Mouse (Mus musculus): ENCODE results near the gene Ripk4.

The Ripk4 gene

DNA sequence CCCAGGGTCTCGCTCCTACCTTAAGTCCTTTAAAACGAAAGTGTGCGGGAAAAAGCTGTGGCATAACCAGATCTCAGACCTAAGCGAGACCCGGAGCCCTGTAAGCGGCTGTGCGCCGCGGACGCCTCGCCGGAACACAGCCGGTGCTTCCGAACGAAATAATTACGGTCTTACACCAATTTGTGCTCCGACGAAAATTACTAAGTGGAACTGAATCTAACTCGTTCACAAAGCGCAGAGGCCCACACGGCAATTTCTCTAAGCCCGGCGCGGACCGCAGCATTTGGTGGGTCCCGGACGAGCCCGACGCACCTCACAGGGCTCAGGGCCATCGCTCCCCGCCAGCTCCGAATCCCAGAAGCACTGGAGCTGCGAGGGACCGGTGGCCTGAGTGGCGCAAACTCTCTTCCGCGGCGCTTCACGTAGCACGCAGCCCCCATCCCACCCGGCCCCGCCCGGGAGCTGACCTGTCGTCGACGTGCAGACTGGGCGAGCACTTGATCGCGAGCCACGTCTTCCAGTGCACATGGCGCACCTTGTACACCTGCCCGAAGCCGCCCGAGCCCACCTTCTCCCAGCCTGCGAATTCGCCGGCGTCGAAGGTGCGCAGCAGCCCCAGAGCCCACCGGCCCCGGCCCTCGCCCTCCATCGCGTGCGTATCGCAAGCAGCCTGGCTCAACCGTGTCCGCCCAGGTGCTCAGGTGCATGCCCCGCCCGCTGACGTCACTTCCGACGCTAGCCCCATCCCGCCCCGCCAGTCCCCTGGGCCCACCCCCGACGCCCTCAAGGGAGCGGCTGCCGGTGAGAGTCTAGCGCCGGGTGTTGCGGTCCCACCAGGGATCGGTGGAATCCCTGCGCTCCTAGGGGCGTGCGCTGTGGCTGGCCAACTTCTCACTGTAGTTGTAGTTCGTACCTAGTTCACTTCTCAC lies at the start of gene Ripk4:
Ripk4 (minus strand) TSS at position 727 of the 929 bp plus-strand sequence.
- DNase-seq (ENCODE audit: low spot score) = no peak

DNA sequence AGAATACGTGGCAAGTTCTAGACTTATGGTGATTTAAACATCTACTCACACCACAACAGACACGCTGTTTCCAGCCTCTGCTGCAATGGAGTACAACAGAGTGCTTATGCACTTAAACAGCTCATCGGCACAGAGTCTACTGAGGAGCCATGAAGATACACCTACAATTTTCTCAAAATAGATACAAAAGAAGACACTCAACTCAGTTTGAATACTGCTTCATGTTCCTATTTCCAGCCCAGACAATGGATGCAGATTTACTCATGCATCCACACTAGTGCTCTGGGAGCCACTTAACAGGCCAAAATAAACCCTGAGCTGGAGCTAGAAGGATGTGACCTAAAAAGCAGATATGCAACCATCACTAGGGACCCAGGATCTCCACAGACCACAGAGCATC lies 45.3 kb upstream of the Ripk4 start:
- no peak for DNase-seq (ENCODE audit: low spot score)

DNA sequence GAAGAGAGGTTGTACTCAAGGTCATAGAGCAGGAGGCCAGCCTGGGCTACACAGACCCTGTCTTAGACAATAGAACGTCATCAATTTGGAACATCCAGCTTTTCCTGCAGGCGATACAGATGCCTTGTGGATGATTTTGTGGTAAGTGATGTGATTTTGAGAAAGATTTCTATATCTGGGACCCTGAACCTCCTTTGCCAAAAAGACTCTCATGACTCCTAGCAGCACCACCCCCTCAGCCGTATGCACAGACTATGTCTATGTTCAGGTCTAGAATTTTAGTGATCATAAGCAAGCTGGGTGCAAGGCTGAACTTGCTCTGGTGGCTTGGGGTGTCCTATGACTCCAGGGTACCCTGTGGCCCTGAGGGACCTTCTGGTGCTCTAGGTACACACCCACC lies 42.1 kb upstream of the Ripk4 start:
- DNase-seq (ENCODE audit: low spot score) = no peak

DNA sequence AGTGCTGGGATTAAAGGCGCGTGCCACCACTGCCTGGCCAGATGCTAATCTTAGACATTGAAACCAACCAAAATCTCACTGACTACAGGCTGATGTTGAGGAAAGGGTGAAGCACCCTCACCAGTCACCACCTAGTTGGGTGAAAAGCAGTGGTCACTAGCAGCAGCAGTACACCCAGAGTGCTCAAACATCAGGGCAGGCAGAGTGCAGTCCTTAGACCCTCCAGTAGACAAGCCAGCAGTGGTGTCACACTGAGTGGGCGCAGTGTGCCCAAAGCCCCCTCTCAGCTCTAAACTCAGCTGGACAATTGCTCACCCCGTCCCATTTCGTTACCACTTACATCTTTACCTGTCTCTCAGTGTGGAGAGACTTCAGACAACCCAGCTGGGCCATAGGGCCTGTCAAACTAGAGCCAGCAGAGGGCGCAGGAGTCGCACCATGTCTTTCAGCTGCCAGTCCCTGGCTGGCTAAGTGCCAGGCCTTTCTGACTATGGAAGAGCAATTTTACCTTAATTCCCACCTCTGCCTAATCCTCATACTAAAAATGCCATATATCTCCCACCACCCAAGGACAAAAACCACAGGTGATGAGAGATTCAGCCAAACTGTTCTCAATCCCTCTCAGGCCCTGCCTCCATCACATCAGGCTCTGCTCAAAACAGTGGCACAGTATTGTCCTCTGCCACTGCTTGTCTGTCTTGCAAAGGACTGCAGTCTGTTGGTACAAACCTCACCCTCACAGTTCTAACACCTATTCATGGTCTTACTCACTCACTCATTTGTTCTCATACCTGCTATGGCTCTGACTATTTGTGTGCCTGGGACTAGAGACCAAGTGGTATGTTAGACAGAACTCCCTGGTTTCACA lies 41.3 kb upstream of the Ripk4 start:
- peak; percentile 47 for DNase-seq (ENCODE audit: low spot score)

DNA sequence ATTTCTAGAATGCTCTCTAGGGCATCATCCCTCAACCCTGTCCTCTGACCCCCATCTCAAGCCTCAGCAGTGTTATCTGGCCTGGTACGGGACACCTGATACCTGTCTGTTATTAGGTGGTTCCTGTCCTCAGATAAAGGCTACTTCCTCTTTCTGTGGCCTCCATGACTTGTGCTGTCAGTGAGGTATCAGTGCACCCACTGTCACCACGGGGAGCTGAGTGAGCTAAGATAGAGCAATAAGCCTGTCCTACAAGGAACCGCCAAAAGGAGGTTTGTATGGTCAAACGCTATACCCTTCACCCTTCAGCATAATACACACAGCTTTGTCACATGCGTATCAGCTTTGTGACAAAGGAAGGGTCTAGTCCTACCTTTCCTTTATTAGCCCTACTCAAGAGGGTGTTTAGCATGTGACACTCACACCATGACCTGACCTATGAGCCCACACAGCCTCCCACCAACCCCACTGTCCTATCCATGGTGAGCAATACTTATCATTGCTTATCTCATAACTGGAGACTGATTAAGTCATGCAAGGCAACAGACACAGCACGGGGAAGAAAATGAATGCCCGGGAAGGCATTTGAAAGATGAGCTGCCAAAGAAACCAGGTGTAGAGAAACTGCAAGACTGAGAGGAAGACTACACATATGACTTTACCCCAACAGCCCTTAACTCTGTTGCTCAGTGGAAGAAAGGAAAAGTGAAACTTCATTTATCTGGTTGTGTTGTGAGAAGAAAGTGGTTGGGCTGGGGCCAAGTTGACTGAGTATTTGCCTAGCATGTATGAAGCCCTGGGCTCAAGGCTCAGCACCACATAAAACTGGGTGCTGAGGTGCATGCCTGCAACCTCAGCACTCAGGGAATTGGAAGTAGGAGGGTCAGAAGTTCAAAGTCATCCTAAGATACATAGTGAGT lies 34.6 kb upstream of the Ripk4 start:
- no peak for DNase-seq (ENCODE audit: low spot score)

DNA sequence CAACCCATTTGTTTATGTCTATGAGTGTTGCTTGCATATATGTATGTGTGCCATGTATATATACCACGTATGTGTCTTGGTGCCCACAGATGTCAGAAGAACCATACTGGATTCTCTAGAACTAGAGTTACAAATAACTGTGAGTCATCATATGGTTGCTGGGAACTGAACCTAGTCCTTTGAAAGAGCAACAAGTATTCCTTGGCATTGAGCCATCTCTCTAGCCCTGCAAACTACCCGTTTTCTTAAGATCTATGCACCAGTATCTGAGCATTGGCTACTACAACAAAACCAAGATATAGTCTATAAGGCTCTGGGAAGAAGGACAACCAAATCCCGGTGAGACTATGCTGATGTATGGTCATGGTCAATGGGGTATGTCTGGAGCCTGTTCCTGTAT lies 33.6 kb upstream of the Ripk4 start:
- no peak for DNase-seq (ENCODE audit: low spot score)

DNA sequence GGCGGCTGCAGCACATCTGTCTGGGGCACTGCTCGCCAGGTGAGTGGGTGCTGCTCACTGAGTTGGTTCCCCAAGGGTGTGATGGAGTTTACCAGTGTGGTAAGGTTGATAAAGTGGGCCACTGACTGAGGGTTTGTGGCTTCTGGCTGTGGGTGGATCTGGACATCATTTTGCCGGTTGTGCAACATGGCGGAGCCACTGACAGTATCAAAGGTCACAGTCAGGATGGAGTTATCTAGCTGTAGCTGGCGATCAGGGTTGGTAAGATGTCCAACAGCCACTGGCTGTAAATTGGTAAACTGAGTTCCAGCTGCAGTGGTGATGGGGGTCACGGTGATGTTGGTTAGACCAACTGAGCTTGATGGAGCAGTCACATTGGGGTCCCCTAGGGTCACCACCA lies 30.7 kb upstream of the Ripk4 start:
- no peak for DNase-seq (ENCODE audit: low spot score)

DNA sequence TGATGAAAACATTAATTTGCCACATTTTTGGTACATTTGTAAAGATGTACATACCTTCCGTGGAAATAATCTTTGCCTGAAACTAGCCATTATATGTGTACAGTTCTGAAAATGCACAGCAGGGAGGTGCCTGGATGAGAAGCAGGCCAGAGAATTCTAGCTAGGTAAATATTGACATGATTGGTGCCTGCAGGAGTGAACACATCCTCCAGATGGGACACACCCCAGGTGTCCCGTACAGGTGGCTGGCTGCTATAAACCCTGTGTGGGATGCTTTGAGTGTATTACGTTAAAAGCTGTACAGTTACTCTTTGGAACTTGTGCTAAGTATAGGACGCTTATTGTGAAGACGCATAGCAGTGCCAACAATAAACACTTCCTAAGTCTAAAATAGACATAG lies 19.5 kb upstream of the Ripk4 start:
- DNase-seq (ENCODE audit: low spot score) = no peak

DNA sequence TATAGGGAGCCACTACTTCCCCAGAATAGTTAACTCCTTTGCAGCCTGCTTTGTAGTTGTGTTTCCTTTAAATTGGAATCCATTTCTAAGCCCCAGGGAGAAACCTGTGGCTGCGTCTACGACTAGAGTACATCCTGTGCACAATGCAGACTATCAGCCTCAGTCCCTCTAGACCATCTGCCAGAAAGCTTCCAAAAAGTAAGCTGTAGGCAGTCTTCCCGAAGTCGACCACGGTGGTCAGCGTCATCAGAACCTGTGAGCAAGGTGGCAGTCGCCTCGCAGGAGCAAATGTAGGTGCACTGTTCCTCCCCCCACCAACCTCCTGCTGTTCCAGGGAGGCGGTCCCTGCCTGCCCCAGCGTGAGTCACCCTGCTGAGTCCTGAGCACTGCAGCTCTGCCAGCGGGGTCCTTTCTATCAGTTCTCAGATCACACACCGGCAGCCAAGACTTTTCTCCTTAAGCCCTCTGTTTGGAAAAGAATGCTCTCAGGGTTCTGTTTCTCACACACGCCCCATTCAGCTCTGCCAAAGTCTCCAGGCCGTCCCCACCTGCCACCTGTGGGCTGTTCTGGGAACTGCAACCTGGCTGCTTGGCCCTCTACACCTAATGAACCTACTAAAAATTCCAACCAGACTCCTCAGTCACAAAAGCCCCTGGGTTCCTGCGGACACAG lies 14.9 kb upstream of the Ripk4 start:
- peak; percentile 37 for DNase-seq (ENCODE audit: low spot score)

DNA sequence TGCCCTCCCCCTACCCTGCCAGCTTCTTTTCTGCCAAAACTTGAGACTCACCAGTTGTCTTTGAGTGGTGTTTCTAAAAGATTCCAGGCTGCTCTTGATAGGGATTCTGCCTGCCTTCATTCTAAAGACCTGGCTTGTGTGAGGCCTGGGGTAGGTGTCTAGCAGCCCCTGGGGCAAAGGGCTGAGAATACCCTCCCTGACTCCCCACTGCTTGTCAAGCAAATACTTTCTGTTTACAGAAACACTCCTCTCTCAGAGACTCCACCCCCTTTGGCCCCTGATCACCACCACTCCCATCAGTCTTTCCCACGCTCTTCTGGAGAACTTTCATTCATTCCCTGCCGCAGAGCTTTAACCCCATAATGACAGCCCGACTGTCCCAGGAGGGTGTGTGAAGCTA lies 2.9 kb upstream of the Ripk4 start:
- no peak for DNase-seq (ENCODE audit: low spot score)

DNA sequence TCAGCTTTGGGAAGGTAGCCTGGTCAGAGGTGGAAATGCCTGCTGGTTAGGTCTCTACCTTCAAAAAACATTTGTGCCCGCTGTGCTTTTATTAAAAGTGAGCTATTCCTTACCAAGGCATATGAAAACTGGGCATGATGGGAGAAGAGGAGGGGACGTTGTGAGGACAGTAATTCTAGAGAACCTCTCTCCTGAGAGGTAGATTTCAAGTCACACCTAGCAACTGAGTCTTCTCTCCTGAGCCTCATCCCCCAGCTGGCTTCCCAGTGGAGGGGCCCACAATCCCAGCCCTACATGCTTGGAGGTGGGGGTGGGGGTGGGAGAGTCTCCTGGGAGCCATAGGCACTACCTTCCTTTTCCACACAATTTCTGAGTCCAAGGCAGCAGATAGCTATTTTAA lies 1.0 kb upstream of the Ripk4 start:
- DNase-seq (ENCODE audit: low spot score) = no peak

DNA sequence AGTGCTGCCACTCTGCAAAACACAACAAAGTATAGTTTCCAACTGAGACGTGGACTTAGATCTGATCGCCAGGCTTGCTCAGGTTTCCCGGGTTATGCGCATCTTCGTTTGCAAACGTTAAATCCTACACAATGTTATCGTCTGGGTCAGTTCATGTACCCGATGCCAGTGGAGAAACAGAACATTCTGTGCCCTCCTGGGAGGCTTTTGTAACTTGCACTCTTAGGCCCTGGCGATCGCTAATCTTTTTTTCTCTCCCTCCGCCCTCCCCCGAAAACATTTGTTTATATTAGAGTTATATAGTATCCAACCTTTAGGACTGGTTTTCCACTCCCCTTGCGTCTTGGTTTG lies 378 bp upstream of the Ripk4 start:
- no peak for DNase-seq (ENCODE audit: low spot score)

DNA sequence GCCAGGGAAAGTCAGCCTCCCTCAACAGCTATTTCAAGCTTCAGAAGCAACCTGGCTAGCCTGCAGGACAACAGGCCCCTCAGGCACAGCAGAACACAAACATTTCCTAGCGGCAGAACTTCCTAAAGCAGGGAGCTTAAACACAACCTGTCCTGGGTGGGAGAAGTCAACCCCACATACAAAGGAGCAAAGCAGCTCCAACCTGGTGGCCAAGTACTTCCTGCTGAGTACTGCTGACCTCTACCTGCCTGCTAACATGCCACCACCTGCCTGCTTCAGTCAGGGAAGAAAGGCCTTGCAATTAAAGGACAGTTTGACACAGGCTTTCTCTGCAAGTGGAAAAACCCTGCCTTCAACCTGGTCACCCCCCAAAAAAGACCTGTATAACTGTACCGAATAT lies 1.8 kb downstream of the Ripk4 start:
- no peak for DNase-seq (ENCODE audit: low spot score)

DNA sequence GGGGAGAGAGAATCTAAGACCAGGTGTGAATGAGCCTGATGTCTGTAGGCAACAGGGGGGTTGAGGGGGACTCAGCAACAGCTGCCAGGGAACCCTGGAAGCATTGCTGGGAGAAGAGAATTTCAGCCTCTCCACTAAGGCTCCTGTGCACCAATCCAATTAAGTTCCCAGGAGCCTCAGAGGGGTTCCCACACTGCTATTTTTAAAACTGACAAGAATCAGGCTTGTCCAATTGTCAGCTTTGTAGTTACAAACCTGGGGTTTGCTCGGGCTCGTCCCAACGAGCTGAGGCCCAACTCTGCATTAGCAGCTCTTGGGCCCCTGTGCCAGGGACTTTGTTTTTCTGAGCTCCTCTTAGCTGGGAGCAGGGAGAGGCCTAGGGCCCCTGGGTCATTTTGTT lies 3.9 kb downstream of the Ripk4 start:
- no peak for DNase-seq (ENCODE audit: low spot score)

DNA sequence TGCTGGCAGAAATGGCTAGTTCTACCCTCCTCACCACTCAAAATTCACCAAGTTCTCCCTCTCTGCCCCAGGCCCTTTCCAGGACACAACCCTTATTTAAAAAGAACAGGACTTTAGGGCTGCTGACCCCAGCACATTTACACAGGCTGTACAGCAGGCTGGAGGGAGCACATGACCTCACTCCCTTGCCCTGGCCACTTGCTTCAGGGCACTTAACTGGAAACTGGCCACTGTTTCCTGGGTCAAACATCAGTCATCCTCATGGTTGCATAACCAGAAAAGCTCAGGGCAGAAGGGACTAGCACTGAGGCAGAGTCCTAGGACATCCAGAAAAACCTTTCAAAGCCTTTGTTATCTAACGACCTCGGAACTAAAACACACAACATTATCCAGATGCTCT lies 5.3 kb downstream of the Ripk4 start:
- DNase-seq (ENCODE audit: low spot score) = no peak

DNA sequence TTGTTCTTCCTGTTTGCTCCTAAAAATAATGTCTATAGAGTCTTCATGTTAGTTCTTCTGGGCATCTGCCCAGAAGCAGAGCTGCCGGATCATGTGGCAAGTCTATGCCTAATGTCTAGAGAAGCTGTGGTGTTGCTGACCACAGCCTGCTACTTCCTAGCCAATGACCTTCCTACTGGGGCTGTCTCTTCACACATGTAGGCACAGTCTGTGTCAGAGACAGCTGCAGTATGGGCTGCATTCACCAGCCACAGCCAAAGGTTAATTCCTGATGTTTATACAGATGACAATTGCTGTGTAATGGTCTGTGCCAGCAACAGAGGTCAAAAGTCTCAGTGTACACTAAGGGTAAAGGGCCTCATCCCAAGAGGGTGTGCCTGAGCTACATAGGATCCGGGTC lies 7.1 kb downstream of the Ripk4 start:
- no peak for DNase-seq (ENCODE audit: low spot score)

DNA sequence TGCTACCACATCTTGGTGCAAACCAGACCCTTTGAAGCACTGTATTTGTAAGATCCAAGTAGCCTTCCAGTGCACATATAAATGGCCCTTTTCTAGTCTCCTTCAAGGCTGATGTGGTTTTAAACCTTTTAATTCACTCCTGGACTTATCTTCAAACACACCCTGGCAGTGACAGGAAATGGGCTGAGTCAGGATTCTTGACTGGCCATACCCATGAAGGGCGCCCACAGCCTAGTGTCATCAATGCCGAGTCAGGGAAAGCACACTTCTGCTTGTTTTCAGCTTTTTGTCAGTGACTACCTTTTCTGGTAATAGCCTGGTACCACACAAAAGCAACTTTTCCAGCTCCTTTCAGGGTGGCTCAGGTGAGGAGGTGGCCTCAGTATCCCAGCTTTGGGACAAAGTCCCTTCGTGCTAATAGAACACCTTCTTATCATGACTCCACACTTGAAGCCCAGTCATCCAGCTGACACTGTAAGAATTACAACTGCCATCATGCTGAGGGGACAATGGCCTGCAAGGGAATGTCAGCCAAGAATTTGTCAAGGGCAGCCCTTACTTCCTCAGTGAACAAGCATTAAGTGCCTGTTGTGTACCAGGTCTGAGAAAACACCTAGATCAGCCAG lies 11.2 kb downstream of the Ripk4 start:
- DNase-seq (ENCODE audit: low spot score) = no peak

DNA sequence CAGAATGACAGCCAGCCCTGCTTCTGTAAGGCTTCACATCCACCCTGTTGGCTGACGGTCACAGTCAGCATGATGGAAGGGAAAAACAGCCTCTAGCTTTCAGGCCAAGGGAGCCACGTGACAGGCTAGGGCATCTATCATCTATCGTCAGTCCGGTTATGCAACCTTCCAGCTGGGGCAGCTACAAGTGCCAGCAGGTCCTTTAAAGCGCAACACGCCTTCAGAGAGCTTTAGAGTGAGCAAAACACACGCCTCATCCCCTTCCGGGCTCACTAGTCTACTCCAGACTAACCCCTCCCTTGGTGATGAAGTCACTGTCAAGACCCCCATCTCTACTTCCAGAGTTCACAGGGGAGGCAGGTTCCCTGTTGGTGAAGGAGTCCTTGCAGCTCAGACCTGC lies 11.7 kb downstream of the Ripk4 start:
- no peak for DNase-seq (ENCODE audit: low spot score)

DNA sequence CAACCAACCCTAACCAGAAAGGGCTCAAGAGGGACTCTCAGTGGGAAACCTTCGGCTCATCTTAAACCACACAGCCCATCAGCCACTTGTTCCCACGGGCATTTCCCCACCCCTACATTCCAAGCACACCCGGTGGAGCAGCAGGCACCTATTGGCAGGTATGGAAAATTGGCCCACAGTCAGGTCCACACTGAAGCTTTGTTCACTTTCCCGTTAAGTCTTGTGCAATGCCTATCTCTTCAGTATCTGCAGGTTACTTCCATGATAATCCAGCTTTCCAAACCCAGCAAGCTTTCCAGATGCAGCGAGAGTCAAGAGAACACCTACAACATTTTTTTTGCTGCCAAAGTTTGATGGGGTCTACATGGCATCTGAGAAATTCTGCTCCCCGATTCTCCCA lies 15.2 kb downstream of the Ripk4 start:
- no peak for DNase-seq (ENCODE audit: low spot score)

DNA sequence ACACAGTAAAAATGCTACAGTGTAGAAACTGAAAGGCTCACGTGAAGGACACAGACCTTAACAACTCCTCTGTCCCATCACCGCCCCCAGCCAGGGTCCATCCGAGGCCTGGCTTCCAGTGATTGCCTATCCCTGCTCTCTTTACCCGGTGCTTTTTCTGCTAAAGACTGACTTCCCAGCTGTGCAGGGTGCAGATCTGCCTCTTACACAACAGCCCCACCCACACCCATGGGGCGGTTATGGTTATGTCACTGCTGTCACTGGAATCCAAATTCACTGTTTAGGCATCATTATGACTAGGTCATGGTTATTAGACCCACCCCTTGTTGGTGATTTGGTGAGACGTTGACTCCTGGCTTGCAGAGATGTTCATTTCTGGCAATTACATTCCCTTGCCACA lies 25.6 kb downstream of the Ripk4 start:
- no peak for DNase-seq (ENCODE audit: low spot score)

DNA sequence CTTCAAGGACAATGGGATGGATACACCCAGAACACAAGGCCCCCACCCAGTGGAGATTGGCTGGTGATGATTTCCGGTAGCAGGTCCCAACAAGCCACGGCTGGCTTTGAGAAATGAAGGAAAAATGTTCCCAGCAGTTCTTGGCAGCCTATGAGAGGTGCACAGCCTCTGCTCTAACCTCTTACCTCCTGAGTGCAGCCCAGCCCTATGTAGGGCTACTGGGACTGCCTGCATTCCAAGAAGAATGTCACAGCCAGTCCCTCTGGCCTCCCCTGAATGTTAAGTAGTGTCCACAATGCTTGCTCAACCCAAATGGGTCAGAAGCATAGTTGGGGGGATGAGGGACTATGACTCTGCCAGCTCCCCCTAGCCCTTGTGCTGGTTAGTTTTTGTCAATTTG lies 27.0 kb downstream of the Ripk4 start:
- no peak for DNase-seq (ENCODE audit: low spot score)

Measured in c-Kit-positive CD71-positive TER-119-positive erythroid progenitor cells, embryonic 14.5 days (primary cell).